11 mouse cellular contexts compared by ENCODE assay signal in the genomic region with DNA sequence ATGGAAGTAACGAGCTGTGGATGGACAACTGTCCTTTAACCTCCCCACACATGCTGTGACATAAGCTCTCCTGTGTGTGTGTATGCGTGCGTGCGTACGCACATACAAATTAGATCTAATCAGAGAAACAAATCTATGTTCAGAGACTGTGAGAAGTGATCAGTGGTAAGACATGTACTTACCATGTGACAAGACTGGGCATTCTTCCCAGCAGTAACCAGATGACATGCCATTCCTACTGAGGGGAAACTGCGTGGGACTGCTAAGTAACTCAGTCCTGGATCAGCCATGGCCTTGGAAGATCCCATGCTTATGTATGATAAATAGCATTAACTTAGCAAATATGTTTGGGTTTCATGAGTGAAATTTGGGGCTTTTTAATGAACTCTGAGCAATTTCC. TPM values are rescaled to one million over a fixed set of nuclear protein-coding genes. Genes with fewer than 3 reads are reported as not detected.
DNase-seq lines count a peak whose midpoint lies in the region; ATAC-seq lines count a peak whose summit lies in the region.
"Had no signal": no experiment of that assay in that cellular context is flagged by ENCODE, and none has a peak within 500 bp of the region (broad histone marks: within the 10 kb centered on the region; RNA-seq: fewer than 3 reads in every experiment).

No protein-coding gene starts in this region.

- no peak for ATAC-seq in heart, embryonic 14.5 days (ENCODE audit: insufficient number of reproducible peaks, insufficient read depth, low FRiP score, low read depth)

- H3K36me3 ChIP-seq in heart, embryonic 14.5 days (ENCODE audit: control insufficient read depth, insufficient read depth, low read length) = peaks cover 24% of the 10 kb centered on the region

- peak overlapping the region; percentile 41; the same call in 1 of the 2 replicates for H3K9ac ChIP-seq in heart, embryonic 14.5 days (ENCODE audit: low read length)
- H3K9ac ChIP-seq: hindbrain, embryonic 13.5 days; liver, embryonic 13.5 days had no signal

- no peak overlapping the region for H3K4me3 ChIP-seq in heart, embryonic 14.5 days (ENCODE audit: control insufficient read depth in 1 of 2, insufficient read depth in 1 of 2, low read depth in 1 of 2, low read length in 2 of 2)
- H3K4me3 ChIP-seq: hindbrain, embryonic 13.5 days; liver, embryonic 13.5 days had no signal

- H3K4me2 ChIP-seq in heart, embryonic 14.5 days (ENCODE audit: low read length) = 0 out of 2 replicates have a peak overlapping the region, but pooled peaks have one; percentile 22
- H3K4me2 ChIP-seq: hindbrain, embryonic 13.5 days; liver, embryonic 13.5 days had no signal

- WGBS in heart, embryonic 14.5 days = 75% methylated on average over 6 of the region's 6 CpGs

- H3K4me1 ChIP-seq in heart, embryonic 14.5 days (ENCODE audit: control insufficient read depth in 2 of 2, insufficient read depth in 2 of 2, low read length in 2 of 2) = peaks cover 14 to 23% of the 10 kb centered on the region in 2 experiments

- no peaks in the 10 kb centered on the region for H3K9me3 ChIP-seq in heart, embryonic 14.5 days (ENCODE audit: control insufficient read depth, low read length)
- H3K9me3 ChIP-seq: hindbrain, embryonic 13.5 days; liver, embryonic 13.5 days had no signal

- no peaks in the 10 kb centered on the region for H3K27me3 ChIP-seq in heart, embryonic 14.5 days (ENCODE audit: control insufficient read depth, insufficient read depth, low read length)
- H3K27me3 ChIP-seq: hindbrain, embryonic 13.5 days; liver, embryonic 13.5 days had no signal

- H3K27ac ChIP-seq in heart, embryonic 14.5 days (replicated peaks in 1 of 2; ENCODE audit: control insufficient read depth in 1 of 2, insufficient read depth in 1 of 2, low read depth in 2 of 2, low read length in 2 of 2) = peak overlapping the region; percentile 61 to 86
- H3K27ac ChIP-seq: hindbrain, embryonic 13.5 days; liver, embryonic 13.5 days had no signal

- DNase-seq in cerebellum, adult 11-12 months = peak; percentile 36
- DNase-seq in cerebellum, adult 18-20 months = no peak
- no peak for DNase-seq in heart, adult 8-10 months (ENCODE audit: low spot score)
- peak; percentile 27 for DNase-seq in lung, postnatal 10 days
- DNase-seq in lung, postnatal 14 days = no peak
- DNase-seq in layer of hippocampus, adult 9-11 months = peak; percentile 63
- no peak for DNase-seq in urinary bladder, postnatal 4 days (ENCODE audit: low spot score in 2 of 2)
- DNase-seq: cerebellum, adult 11 months; liver, embryonic 13.5 days had no signal

RNA-seq across cellular contexts. Expression of gene Grb2, which starts 23.5 kb away (rescaled TPM):
- 59.4 and 63.9 TPM in 2 replicates for polyA plus RNA-seq in heart, embryonic 14.5 days (2014; fragmentation: Nextera tagmentation; extraction: Ambion mirVana)
- 100 to 1,000 TPM in 3 of 4 experiments, 10 to 100 TPM in 1; 93.7 to 126 (median 111) TPM for total RNA-seq in heart, adult 8-10 months (2022)

RNA-seq across cellular contexts. Expression of gene Slc25a19, which starts 56.8 kb away (rescaled TPM):
- polyA plus RNA-seq in heart, embryonic 14.5 days (2014; fragmentation: Nextera tagmentation; extraction: Ambion mirVana) = 42.8 and 46.0 TPM in 2 replicates
- total RNA-seq in heart, adult 8-10 months (2022) = 10 to 100 TPM; 31.4 to 40.9 (median 34.9) TPM

Comparison
In these comparisons a context has a peak if more than half of its experiments do, and no peak if none do; other contexts are left out.
1. DNase-seq: peak in cerebellum, adult 11-12 months (single experiment), lung, postnatal 10 days (single experiment) and layer of hippocampus, adult 9-11 months (single experiment); none in cerebellum, adult 18-20 months (0 of 2), heart, adult 8-10 months (single experiment), lung, postnatal 14 days (single experiment) and urinary bladder, postnatal 4 days (0 of 2).